Mouse (Mus musculus) liver, embryonic 14.5 days (tissue): ENCODE measurements around the gene Slc44a1.

Experiments
- CTCF ChIP-seq: IDR thresholded peaks from 2 replicates; pipeline ENCODE4 v1.5.1; 2016; ENCODE audit warnings: antibody characterized with exemption, low read depth, control low read depth
- EP300 ChIP-seq: IDR thresholded peaks from 2 replicates; pipeline ENCODE4 v1.6.1; 2016; ENCODE audit warnings: antibody characterized with exemption, low read depth

GRCm38 (mm10) chr4:53408821-53409220 is 31.4 kb upstream of the Slc44a1 start:
- TF ChIP-seq CTCF (no peak), EP300 (no peak)
